Mouse (Mus musculus): ENCODE measurements around the gene Car11.

Car11 gene

DNA sequence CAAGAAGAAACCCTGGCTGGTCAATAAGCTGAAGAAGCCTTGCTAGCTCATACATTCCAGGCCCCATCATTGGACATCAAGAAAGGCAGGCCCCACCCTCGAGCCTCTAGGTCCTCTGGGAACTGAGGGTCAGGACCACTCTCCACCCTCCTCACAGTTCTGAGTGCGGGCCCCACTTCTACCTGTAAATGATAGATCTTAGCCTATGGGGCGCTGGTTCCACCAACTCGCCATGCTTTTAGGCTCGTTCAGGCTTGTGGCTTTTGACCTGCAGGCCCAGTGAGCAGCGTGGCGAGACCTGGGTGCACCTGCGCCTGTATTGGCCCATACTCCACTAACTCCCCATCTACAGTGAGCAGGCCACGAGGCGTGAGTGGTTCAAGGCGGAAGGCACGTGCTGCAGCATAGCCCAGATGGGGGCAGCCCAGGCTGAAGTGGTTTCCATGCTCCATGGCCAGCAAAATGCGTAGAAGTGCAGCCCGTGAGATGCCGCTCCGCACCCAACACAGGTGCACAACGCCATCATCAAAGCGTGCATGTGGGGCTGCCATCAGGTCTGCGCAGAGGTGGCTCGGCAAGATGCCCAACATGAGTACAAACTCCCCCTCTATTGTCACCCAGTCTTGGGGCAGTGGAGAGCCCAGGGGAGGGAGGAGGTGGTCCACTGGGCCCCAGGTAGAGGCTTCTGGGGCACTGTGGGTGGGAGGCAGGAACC, 11.0 kb downstream of the Car11 start:
- no peak for DNase-seq (ENCODE audit: low read depth, low spot score)

DNA sequence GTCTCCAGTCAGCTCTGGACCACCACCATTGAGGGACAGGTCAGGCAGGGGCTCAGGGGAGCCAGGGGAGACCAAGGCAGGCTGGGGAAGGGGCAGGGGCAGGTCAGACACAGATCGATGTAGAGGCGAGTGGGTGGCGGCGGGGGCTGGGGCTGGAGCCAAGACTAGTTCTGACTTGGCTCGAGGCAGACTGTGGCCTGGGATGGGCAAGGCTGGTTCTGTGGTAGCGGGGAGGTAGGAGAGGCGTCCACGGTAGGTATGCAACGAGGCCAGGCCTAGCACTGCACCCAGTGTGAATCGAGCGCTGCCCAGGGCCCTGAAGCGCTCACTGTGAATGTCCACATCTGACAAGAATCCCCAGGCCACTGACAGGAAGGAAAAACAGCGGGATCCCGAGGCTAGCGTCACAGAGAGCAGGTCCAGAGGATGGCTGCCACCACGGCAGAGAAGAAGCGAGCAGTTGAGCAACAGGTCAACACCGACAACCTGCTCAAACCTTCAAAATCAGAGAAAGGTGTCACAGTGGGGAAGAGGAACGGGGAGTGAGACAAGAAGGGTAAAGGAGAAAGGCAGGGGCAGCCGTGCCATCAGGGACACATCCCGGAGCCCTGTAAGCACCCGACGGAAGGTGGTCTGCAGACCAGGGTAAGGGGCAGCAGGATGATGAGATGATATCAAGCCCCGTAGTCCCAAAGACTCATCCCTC, 11.8 kb downstream of the Car11 start:
- DNase-seq (ENCODE audit: low read depth, low spot score) = no peak

DNA sequence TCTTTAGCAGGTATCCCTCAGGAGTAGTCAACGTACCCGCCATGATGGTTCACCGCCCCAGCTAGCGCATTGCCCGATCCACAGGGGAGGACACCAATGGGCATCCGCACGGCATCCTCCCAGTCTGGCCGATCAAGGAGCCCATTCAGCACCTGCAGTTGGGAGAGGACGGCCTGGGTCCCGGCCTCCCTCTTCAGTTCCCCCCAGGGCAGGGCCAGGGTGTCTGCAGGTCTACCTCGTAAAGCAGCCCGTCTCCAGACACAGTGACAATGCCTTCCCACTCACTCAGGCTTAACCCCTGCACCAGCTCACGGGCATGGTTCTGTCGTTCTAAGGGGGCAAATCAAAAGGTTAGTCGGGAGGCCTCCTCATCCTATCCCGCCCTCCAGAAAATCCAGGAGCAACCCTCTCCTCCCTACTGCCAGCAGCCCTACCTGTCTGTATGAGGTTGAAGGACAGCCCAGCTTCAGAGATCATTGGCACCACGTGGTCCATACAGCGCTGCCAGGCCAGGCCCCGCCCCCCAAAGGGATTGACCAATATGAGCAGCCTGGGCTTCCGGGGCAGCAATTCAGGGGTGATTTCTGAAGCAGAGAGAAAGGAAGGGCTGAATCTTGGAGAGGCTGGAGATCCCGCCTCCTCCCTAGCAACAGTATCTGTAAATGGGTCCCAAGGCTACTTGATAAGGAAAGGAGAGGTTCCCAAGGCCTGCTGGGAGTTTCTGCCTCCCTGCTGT, 12.5 kb downstream of the Car11 start:
- no peak for DNase-seq (ENCODE audit: low read depth, low spot score)

DNA sequence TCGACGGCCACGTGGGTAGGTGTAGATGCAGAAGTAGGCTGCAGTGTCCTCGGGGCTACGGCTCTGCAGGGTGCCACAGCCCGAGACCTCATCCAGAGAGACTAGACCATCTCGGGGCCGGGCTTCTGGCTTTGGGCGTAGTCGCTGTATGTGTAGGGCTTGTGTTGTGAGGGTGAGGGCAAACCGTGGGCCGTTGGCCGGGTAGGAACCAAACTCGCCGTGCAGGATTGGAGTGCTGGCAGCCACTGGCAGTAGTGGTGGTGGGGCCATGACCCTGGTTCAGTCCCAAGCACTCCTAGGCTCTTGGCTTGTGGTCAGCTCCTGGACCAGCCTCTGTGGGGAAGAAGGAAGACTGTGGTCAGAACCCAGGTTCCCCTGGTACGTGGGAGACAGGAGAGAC, 13.8 kb downstream of the Car11 start:
- no peak for DNase-seq (ENCODE audit: low read depth, low spot score)

DNA sequence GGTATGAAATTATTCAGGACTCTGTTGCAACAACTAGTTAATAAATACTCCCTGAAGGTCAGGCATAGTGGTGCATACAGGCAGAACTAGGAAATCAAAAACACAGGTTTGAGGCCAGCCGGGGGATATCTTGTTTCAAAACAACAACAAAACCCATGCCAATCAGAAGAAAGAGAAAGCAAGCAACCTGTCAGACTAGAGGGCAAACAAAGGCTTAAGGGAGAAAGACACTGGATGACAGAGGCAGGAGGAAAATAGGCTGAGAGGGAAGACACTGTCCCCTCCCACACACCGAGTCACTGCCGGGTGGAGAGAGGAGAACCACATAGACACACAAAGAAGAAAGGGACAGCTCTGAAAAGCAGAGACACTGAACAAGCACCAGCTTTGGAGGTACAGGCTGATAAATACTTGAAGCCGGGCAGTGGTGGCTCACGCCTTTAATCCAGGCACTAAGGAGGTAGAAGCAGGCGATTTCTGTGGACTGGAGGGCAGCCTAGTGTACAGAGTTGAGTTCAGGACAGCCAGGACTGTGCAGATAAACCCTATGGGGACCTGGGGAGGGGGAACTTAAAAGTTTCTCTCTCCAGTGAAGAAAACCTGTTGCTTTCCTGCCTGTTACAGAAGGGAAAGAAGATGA, 14.4 kb downstream of the Car11 start:
- no peak for DNase-seq (ENCODE audit: low read depth, low spot score)

DNA sequence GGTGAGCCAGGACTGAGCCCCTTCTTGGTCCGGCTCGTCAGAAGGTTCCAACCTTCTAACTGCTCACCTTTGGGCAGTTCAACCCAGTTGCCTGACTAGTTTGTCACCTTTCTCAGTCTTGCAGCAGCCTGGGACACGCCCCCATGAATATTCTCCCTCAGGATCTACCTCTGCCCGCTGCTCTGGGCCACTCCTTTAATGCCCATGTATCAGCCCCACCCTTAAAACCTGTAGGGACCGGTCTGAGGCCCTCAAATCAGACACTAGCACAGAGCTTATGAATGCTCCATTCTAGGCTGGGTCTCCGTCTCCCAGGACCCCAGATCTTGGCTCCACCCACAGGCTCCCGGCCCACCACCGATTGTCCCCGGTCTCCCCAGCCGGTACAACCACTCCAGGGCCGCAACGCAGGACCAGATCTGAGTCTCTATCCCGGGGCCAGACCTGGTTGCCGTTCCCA, 15.0 kb downstream of the Car11 start:
- DNase-seq (ENCODE audit: low read depth, low spot score) = no peak

DNA sequence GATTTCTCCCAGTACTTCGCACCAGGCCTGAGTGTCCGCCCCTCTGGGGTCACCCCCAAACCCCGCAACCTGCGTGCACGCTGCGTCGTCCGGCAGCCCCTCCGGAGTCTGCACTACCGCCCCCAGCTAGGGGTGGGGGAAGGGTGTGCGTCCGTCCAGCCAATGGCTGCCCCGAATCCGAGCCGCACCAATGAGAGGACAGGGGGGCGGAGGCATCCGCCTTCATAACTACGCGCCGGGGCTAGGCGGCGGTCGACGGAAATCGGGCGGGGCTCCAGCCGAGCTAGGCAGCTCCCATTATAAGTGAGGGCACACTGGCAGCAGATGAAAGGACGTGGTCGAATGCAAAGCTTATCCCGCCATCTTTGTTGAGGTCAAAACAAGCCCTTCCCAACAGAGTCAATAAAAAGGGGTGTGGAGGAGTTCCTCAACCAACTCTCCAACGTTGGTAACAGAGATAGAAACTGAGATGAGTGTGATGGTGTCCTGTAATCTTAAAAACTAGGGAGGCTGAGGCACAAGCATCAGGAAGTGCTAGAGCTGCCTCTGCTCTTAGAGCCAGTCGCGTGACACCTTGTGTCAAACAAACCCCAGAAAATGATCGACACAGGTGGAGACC, 15.6 kb downstream of the Car11 start, which contains the start of gene Rpl18:
Gene Rpl18, plus strand, starts transcription at position 368 of the 619 bp plus-strand sequence.
- DNase-seq (ENCODE audit: low read depth, low spot score) = peak; percentile 89

DNA sequence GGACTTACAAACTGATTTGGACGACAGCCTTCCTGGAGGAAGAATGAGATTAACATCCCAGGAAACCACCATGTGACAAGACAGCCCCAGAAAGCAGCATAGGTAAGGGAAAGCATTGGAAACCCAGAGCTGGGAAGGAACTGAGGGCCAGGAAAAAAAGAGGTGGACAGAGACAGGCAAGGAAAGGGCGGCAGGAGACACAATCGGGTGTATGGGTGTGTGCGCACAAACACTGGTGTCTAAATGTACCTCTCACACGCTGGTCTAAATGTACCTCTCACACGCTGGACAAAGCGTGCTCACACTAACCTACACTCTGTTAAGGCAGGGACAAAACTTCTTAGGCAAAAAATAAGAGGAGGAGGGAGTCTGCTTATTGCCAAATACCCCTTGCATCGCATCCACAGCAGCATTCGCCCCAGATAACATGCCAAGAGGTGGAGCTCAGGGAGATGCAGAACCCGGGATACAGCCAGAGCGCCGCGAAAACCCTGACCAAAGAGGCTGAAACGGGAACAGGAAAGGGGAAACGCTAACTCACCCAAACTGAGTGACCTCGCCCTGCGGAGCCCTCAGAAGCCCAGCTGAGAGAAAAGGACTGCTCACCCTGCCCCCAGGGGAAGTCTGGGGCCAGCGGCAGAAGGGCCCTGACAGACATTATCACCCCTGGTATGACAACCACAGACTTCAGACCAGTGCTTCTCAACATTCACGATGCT, 16.3 kb downstream of the Car11 start:
- no peak for DNase-seq (ENCODE audit: low read depth, low spot score)

DNA sequence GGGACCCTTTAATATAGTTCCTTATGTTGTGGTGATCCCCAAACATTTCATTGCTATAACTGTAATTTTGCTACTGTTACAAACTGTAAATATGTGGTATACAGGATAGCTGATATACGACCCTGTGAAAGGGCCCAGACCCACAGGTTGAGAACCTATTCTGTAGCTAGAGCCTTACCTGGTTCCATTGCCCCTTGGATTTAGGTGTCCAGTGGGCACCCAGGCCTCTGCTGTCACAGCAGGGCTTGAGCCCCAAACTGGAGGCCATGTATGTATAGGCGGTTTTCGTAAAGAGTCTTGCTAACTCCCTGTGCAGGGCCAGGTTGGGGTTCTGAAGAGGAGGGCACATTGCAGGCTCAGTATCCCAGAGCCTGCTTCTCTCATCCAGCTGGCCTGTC, 16.8 kb downstream of the Car11 start:
- DNase-seq (ENCODE audit: low read depth, low spot score) = no peak

DNA sequence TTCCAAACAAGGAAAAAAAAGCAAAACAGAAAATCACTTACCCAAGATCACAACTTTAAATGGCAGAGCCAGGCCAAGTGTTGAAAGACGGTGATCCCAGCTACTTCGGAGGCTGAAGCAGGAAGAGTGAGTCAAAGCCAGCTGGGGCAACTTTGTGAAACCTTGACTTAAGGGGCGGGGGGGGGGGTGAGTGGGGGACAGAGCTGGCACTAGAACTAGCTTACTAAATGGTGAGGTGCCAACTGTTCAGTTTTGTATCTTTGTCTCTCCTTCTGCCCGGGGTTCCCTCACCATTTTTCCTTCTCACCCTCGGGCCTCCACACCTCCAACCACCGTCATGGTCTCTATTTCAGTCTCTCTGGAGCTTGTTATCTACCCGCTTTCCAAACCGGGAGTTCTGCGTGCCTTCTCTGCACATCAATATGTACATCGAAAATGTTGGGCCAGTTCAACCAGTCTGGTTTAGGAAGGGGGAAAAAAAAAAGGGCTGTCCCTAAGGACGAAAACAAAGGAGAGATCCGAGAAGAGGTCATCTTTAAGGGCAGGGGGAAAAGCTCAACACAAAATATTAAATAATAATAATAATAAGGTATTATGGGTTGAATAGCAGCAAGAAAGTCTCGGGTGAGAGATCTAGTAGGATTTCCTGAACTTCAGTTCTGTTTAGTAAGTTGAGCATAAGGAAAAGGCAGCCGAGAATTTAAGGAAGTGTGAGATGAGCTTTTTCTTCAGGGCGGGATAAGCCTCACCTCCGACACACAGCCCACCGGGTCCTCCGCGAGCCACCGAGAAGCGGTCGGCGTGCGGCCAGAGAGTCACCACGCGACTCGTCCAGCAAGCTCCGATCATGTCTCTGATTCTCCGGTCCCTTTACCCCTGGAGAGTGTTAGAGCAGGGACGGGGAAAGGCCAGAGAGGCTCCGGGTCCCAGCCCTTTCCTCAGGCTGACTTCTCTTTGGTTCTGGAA, 17.6 kb downstream of the Car11 start:
- no peak for DNase-seq (ENCODE audit: low read depth, low spot score)

DNA sequence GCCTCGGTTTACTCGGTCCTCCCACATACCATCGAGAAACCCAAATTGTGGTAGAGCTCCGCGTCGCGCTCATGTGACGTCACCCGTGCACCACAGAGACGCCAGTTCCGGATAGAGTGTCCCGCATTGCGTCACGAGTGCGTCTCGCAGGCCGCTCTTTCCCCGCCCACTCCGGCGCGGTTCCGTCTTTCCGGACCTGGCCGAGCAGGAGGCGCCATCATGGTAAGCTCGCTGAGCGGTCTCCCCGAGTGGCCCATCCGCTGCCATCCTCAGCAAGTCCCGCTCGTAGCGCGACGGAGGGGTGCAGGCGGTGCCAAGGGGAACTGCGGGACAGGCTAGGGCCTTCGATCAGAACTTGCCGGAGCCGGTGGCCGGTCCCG, 18.3 kb downstream of the Car11 start, which contains the start of gene Sphk2:
Gene Sphk2, minus strand, starts transcription at position 85 of the 380 bp plus-strand sequence.
- DNase-seq (ENCODE audit: low read depth, low spot score) = peak; percentile 97

DNA sequence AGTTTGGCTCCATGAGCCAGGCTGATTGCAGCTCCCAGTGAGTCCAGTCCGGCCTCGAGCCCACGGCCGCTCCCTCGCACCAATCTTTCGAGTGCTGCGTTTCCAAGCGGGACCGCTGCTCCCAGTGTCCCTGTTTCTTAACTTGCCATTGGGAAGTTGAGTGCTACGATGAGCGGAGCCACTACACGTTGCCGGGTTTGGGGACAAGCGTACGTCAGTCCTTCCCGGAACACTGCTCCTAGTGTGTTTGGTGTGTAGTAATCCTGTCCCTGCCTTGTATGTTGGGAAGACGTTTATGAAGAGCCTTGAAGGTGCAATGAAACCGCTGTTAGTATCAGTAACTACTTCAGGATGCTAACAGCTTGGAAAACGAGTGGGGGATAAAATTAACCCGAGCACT, 18.7 kb downstream of the Car11 start:
- DNase-seq (ENCODE audit: low read depth, low spot score) = no peak

DNA sequence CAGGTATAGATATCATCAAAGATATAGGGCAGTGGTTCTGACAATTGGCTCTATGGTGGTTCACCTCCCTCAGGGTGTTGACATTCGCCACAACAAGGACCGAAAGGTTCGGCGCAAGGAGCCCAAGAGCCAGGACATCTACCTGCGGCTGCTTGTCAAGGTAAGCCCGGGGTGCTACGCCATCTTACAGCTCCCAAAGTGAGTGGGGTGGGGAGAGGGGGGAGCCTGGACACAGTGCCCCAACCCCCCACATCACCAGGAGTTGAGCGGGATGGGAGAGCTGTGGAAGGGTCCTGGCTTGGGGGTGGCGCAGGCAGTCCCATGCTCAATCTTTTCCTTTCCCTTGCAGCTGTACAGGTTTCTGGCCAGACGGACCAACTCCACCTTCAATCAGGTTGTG, 19.5 kb downstream of the Car11 start:
- no peak for DNase-seq (ENCODE audit: low read depth, low spot score)

DNA sequence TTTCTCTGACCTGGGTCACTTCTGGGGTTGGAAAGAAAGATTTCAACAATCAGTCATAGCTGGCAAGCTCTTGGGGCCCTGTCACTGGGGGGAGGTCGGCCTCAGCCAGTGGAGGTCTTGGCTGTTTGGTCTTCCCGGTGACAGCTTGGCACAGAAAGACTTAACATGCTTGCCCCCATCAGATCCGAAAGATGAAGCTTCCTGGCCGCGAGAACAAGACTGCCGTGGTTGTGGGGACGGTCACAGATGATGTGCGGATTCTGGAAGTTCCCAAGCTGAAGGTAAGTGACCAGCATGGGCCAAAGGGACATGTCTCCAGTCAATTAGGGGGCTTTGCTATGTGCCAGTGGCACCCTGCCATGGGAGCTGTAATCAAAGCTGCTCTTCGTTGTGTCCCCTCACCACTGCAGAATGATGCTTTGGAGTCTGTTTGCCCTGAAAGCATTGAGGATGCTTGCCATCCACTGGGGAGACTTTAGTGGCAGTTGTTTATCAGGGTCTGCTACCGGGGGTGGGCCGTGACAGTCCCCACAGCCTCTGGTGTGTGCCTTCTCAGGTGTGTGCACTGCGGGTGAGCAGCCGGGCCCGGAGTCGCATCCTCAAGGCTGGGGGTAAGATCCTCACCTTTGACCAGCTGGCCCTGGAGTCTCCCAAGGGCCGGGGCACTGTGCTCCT, 20.2 kb downstream of the Car11 start:
- DNase-seq (ENCODE audit: low read depth, low spot score) = no peak

DNA sequence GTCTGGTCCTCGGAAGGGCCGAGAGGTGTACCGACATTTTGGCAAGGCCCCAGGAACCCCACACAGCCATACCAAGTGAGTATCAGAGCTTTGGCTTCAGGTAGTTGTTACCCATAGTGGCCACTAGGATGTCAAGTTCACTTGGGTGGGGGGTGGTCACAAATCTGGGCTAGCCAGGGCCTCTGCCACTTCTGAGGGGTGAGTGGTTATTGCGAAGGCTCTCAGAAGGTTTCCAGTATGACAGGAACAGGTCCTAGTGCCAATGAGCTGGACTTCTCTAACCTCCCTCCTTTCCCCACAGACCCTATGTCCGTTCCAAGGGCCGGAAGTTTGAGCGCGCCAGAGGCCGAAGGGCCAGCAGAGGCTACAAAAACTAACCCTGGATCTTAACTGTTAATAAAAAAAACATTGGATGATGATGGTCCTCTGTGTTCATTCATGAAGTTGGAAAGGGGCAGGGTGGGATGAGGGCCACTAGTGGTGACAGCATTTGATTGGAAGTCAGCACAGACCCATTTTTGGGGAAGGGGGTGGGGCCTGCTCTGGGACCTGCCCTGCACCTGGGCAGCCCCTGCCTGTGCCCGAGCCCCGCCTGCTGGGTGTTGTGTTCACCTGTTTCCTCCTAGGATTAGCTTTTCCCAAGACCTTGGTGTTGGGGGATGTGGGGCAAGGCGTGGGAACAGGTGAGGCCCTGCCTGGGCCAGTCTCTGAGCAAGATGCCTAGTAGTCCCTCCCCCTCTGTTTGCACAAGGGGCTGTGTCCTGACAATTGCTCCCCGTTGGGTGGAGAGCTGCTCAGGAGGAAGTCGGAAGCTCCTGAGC, 21.0 kb downstream of the Car11 start, which contains the start of gene Fam83e:
Gene Fam83e, plus strand, starts transcription at position 800 of the 821 bp plus-strand sequence.
- no peak for DNase-seq (ENCODE audit: low read depth, low spot score)

DNA sequence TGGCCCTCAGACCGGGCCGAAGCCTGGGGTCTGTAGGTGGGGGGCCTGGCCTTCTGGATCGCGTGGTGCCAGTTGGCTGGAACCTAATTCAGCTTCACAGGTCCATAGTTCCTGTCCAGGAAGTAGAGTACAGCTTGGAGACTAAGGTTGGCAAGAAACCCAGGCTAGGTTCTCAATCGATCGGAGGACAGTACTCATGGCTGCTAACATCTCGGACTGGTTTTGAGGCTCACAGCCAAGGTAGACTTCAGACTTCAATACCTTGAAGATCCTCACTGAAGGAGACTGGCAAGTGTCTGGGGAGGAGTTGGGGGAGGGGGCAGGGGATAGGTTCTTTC, 21.6 kb downstream of the Car11 start:
- DNase-seq (ENCODE audit: low read depth, low spot score) = no peak

DNA sequence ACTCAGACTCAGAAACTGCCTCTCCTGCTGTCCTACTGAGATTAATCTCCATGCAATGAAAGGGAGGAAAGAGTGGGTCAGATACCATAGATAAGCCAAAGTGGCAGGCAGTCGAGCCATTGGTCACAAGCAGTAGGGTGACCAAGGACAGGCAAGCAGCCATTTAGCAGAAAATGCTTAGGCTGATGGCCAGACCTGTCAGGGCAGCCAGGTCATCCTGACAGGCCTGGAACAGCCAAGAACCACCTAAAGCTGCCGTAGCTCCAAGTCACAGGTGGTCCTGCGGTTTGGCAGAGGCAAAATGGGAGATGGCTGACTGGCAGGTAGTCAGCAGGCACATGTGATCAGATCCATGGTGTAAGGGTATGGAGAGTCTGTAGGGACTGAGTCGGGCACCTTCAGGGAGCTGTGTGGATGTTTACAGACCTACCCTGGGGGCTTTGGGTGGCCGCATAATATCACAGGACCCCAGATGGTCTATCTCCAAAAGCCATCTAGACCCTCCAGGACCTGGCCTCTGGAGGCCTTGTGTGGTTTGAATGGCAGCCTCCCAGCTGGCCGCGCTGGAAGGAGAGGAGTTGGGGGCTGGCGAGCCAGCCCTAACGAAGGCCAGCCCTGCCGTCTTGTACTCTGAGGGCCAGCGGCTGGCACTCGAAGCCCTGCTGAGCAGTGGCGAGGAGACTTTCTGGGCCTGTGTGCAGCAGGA, 22.2 kb downstream of the Car11 start:
- DNase-seq (ENCODE audit: low read depth, low spot score) = no peak

DNA sequence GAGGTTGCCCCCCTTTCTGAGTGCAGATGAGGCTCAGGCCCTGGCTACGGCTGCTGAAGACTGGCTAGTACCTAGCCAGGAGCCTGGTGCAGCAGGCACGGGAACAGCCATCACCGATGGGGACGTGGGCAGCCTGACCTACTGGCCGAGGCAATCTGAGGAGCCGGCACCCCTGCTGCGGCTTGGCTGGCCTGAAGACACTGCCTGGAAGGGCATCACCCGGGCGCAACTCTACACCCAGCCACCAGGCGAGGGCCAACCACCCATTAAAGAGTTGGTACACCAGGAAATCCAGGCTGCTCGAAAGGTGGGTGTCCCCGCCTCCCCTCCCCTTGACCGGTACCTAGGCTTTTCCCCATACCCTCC, 22.7 kb downstream of the Car11 start:
- no peak for DNase-seq (ENCODE audit: low read depth, low spot score)
